10 mouse cellular contexts compared by ENCODE assay signal in genomic region chr7:142656055-142656454, GRCm38 (mm10). TPM values are rescaled to one million over a fixed set of nuclear protein-coding genes. Genes with fewer than 3 reads are reported as not detected.
DNase-seq lines count a peak whose midpoint lies in the region; ATAC-seq lines count a peak whose summit lies in the region.
"Had no signal": no experiment of that assay in that cellular context is flagged by ENCODE, and none has a peak within 500 bp of the region (broad histone marks: within the 10 kb centered on the region; RNA-seq: fewer than 3 reads in every experiment).

No protein-coding gene starts in this region.

- peak overlapping the region; percentile 78 for H3K4me2 ChIP-seq in heart, embryonic 13.5 days
- peak overlapping the region; percentile 26 for H3K4me2 ChIP-seq in hindbrain, embryonic 12.5 days (replicated peaks)
- peak overlapping the region; percentile 11; the same call in 1 of the 2 replicates for H3K4me2 ChIP-seq in liver, embryonic 16.5 days (ENCODE audit: low read depth, low read length)

- peak; percentile 27; the same call in 1 of the 2 replicates for ATAC-seq in heart, embryonic 13.5 days (ENCODE audit: extremely low read depth, insufficient number of reproducible peaks, low FRiP score, low TSS enrichment)
- ATAC-seq in hindbrain, embryonic 12.5 days (ENCODE audit: low FRiP score) = no peak
- peak; percentile 28 for ATAC-seq in liver, embryonic 16.5 days (ENCODE audit: low read depth)

- intact Hi-C loops in left cerebral cortex, postnatal 36 days (cut with DNase I) = no loop called here

- peak overlapping the region; percentile 98 for H3K9ac ChIP-seq in heart, embryonic 13.5 days
- H3K9ac ChIP-seq in hindbrain, embryonic 12.5 days = no peak overlapping the region
- H3K9ac ChIP-seq in liver, embryonic 16.5 days (ENCODE audit: low read depth, low read length) = no peak overlapping the region

- H3K4me3 ChIP-seq in heart, embryonic 13.5 days = peak overlapping the region; percentile 80
- H3K4me3 ChIP-seq in hindbrain, embryonic 12.5 days = peak overlapping the region; percentile 39; the same call in 1 of the 2 replicates
- H3K4me3 ChIP-seq in liver, embryonic 16.5 days (ENCODE audit: low read depth, low read length) = peak overlapping the region; percentile 34

- peaks cover 77% of the 10 kb centered on the region for H3K27me3 ChIP-seq in heart, embryonic 13.5 days (replicated peaks)
- peaks cover 97% of the 10 kb centered on the region for H3K27me3 ChIP-seq in hindbrain, embryonic 12.5 days
- H3K27me3 ChIP-seq in liver, embryonic 16.5 days (ENCODE audit: control insufficient read depth, insufficient read depth, low read depth, low read length) = peaks cover 75% of the 10 kb centered on the region

- peak overlapping the region; percentile 82 for H3K27ac ChIP-seq in heart, embryonic 13.5 days (replicated peaks)
- no peak overlapping the region for H3K27ac ChIP-seq in hindbrain, embryonic 12.5 days
- H3K27ac ChIP-seq in liver, embryonic 16.5 days (ENCODE audit: low read length) = no peak overlapping the region

- peaks cover 55% of the 10 kb centered on the region for H3K36me3 ChIP-seq in heart, embryonic 13.5 days
- no peaks in the 10 kb centered on the region for H3K36me3 ChIP-seq in hindbrain, embryonic 12.5 days
- H3K36me3 ChIP-seq in liver, embryonic 16.5 days (ENCODE audit: control insufficient read depth, insufficient read depth) = no peaks in the 10 kb centered on the region

- DNase-seq in heart, adult 18-20 months = no peak
- peak; percentile 68 for DNase-seq in embryo, embryonic 11 days
- DNase-seq in B cell, adult 2 months = no peak
- no peak for DNase-seq in MN1 (ENCODE audit: low spot score)
- DNase-seq in left cerebral cortex, postnatal 36 days (ENCODE audit: low spot score in 2 of 2) = no peak
- DNase-seq: left cerebral cortex, postnatal 4 days; thymus, postnatal 4 days had no signal

- WGBS in heart, embryonic 13.5 days = 35% methylated on average over 4 of the region's 4 CpGs
- WGBS in hindbrain, embryonic 12.5 days = 37% methylated on average over 3 of the region's 4 CpGs
- WGBS in liver, embryonic 16.5 days (ENCODE audit: insufficient replicate concordance) = 36% methylated on average over 4 of the region's 4 CpGs

- peaks cover 22% of the 10 kb centered on the region for H3K4me1 ChIP-seq in heart, embryonic 13.5 days
- peaks cover 31% of the 10 kb centered on the region for H3K4me1 ChIP-seq in hindbrain, embryonic 12.5 days
- no peaks in the 10 kb centered on the region for H3K4me1 ChIP-seq in liver, embryonic 16.5 days (ENCODE audit: control insufficient read depth, low read depth, low read length)

- no peaks in the 10 kb centered on the region for H3K9me3 ChIP-seq in heart, embryonic 13.5 days
- H3K9me3 ChIP-seq in hindbrain, embryonic 12.5 days (replicated peaks) = no peaks in the 10 kb centered on the region
- no peaks in the 10 kb centered on the region for H3K9me3 ChIP-seq in liver, embryonic 16.5 days (replicated peaks; ENCODE audit: control insufficient read depth, low read length)

RNA-seq across cellular contexts. Expression of gene Igf2, which starts 10.6 kb away (rescaled TPM):
- 1,357 and 1,430 TPM in 2 replicates for polyA plus RNA-seq in heart, embryonic 13.5 days (2015; fragmentation: Nextera tagmentation; extraction: Ambion mirVana)
- 10 to 100 TPM; 47.4 to 56.7 TPM for total RNA-seq in heart, adult 18-20 months (2021)
- polyA plus RNA-seq in hindbrain, embryonic 12.5 days (2016; fragmentation: Nextera tagmentation; extraction: Ambion mirVana) = 323 and 363 TPM in 2 replicates
- 602 and 693 TPM in 2 replicates for polyA plus RNA-seq in liver, embryonic 16.5 days (2015; fragmentation: Nextera tagmentation; extraction: Ambion mirVana)
- total RNA-seq in left cerebral cortex, postnatal 36 days (2021) = 100 to 1,000 TPM in 1 of 2 experiments, 10 to 100 TPM in 1; 66.5 to 109 TPM

RNA-seq across cellular contexts. Expression of gene Gm49394, which starts 13.7 kb away (rescaled TPM):
- polyA plus RNA-seq in heart, embryonic 13.5 days (2015; fragmentation: Nextera tagmentation; extraction: Ambion mirVana) = 0.04 and 0.05 TPM in 2 replicates
- not detected for total RNA-seq in heart, adult 18-20 months (2021)
- polyA plus RNA-seq in hindbrain, embryonic 12.5 days (2016; fragmentation: Nextera tagmentation; extraction: Ambion mirVana) = not detected in 2 replicates
- not detected in 2 replicates for polyA plus RNA-seq in liver, embryonic 16.5 days (2015; fragmentation: Nextera tagmentation; extraction: Ambion mirVana)
- total RNA-seq in left cerebral cortex, postnatal 36 days (2021) = not detected

Comparison
In these comparisons a context has a peak if more than half of its experiments do, and no peak if none do; other contexts are left out.
1. H3K4me2 ChIP-seq: peak in every context shown above with its lines; median percentile 78 in heart, embryonic 13.5 days; 26 in hindbrain, embryonic 12.5 days; 11 in liver, embryonic 16.5 days.